Mouse (Mus musculus) C2C12 (cell line): ENCODE measurements around the gene Skil.

ENCODE experiments used
- CEBPB ChIP-seq: IDR thresholded peaks from one replicate; pipeline ENCODE4 v1.6.1; 2011; ENCODE audit warnings: low read depth, mild to moderate bottlenecking, control low read depth, moderate library complexity
- CTCF ChIP-seq: IDR thresholded peaks from one replicate; pipeline ENCODE4 v1.5.1; 2011; ENCODE audit not compliant: control insufficient read depth, insufficient read depth, insufficient read length
- FOSL1 ChIP-seq: IDR thresholded peaks from one replicate; pipeline ENCODE4 v1.8.0; 2011; ENCODE audit warnings: mild to moderate bottlenecking, low read length; ENCODE audit not compliant: poor library complexity, insufficient read depth, severe bottlenecking
- MAX ChIP-seq: IDR thresholded peaks from one replicate; pipeline ENCODE4 v1.6.1; 2011; ENCODE audit warnings: mild to moderate bottlenecking, control low read depth
- MYOD1 ChIP-seq: IDR thresholded peaks from one replicate; pipeline ENCODE4 v1.6.1; 2011; ENCODE audit warnings: low read depth; ENCODE audit not compliant: control insufficient read depth, insufficient read length
- MYOG ChIP-seq: IDR thresholded peaks from one replicate; pipeline ENCODE4 v1.6.1; 2011; ENCODE audit not compliant: control insufficient read depth, insufficient read length; ENCODE audit errors: extremely low read depth
- USF1 ChIP-seq: IDR thresholded peaks from one replicate; pipeline ENCODE4 v1.6.1; 2011; ENCODE audit warnings: low read depth, mild to moderate bottlenecking, control low read depth, moderate library complexity

GRCm38 (mm10) chr3:31097102-31097720 lies 2.4 kb downstream of the Skil start:
- TF ChIP-seq CTCF (no peak), MYOG (no peak), USF1 (no peak), FOSL1 (no peak), MAX (no peak), CEBPB (no peak), MYOD1 (no peak)
